In the genomic region with DNA sequence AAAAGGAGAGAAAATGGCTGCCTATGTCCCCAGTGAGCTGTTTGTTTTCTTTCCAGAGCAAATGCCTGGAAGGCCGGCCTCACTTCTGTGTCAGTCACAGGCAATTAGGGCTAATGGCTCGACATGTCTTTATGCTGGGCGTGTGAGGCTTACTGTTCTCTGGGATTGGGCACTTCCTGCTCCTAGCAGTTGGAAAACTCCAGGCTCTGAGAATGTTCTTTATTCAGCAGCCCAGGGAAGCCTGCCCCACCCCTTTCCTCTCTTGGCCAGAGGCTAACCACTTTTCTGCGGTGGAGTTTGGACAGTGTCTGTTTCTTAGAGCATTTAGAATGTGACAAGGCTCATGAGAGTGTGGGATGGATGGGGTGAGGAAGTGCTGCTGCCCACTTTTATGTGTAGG, we compare ENCODE assay signal across 8 mouse cellular contexts.
DNase-seq lines count a peak whose midpoint lies in the region; ATAC-seq lines count a peak whose summit lies in the region.

No protein-coding gene starts in this region.

- H3K9me3 ChIP-seq in midbrain, embryonic 16.5 days (replicated peaks; ENCODE audit: control insufficient read depth, low read length, poor library complexity, severe bottlenecking): no peaks in the 10 kb centered on the region
- no peaks in the 10 kb centered on the region for H3K9me3 ChIP-seq in midbrain, embryonic 11.5 days (ENCODE audit: control insufficient read depth, low read length)
- no peaks in the 10 kb centered on the region for H3K9me3 ChIP-seq in forebrain, embryonic 16.5 days (ENCODE audit: control insufficient read depth, low read length)
- H3K9me3 ChIP-seq in hindbrain, embryonic 12.5 days (replicated peaks): no peaks in the 10 kb centered on the region
- H3K9me3 ChIP-seq in lung, embryonic 15.5 days: no peaks in the 10 kb centered on the region

- DNase-seq in midbrain, embryonic 11.5 days (ENCODE audit: low spot score, missing footprints): no peak
- no peak for DNase-seq in spleen, adult 18-20 months
- DNase-seq in B cell, adult 2 months: no peak

- no peaks in the 10 kb centered on the region for H3K27me3 ChIP-seq in midbrain, embryonic 16.5 days (ENCODE audit: control insufficient read depth, insufficient read depth, low read depth, low read length)
- no peaks in the 10 kb centered on the region for H3K27me3 ChIP-seq in midbrain, embryonic 11.5 days (ENCODE audit: control insufficient read depth, insufficient read depth, low read length)
- no peaks in the 10 kb centered on the region for H3K27me3 ChIP-seq in forebrain, embryonic 16.5 days (replicated peaks; ENCODE audit: control insufficient read depth, insufficient read depth, low read length)
- H3K27me3 ChIP-seq in hindbrain, embryonic 12.5 days: no peaks in the 10 kb centered on the region
- no peaks in the 10 kb centered on the region for H3K27me3 ChIP-seq in lung, embryonic 15.5 days

- H3K9ac ChIP-seq in midbrain, embryonic 16.5 days (ENCODE audit: low read depth, low read length): no peak overlapping the region
- no peak overlapping the region for H3K9ac ChIP-seq in midbrain, embryonic 11.5 days (ENCODE audit: low read length)
- no peak overlapping the region for H3K9ac ChIP-seq in forebrain, embryonic 16.5 days (replicated peaks; ENCODE audit: low read depth, low read length)
- no peak overlapping the region for H3K9ac ChIP-seq in hindbrain, embryonic 12.5 days
- no peak overlapping the region for H3K9ac ChIP-seq in lung, embryonic 15.5 days

- no peak overlapping the region for H3K4me2 ChIP-seq in midbrain, embryonic 16.5 days (ENCODE audit: low read length)
- no peak overlapping the region for H3K4me2 ChIP-seq in midbrain, embryonic 11.5 days
- H3K4me2 ChIP-seq in forebrain, embryonic 16.5 days (ENCODE audit: low read length): no peak overlapping the region
- no peak overlapping the region for H3K4me2 ChIP-seq in hindbrain, embryonic 12.5 days (replicated peaks)
- H3K4me2 ChIP-seq in lung, embryonic 15.5 days: no peak overlapping the region

- ATAC-seq in midbrain, embryonic 16.5 days: no peak
- no peak for ATAC-seq in midbrain, embryonic 11.5 days (ENCODE audit: low FRiP score)
- ATAC-seq in forebrain, embryonic 16.5 days: peak; percentile 91
- ATAC-seq in hindbrain, embryonic 12.5 days (ENCODE audit: low FRiP score): no peak
- ATAC-seq in lung, embryonic 15.5 days (ENCODE audit: borderline replicate concordance, extremely low read depth, low FRiP score, low TSS enrichment): peak; percentile 77; the same call in 1 of the 2 replicates
- ATAC-seq in CD4-positive, CD25-positive, alpha-beta regulatory T cell, adult 4 months: no peak

- 0 out of 2 replicates have a peak, but pooled peaks cover 3% of the 10 kb centered on the region for H3K36me3 ChIP-seq in midbrain, embryonic 16.5 days (ENCODE audit: control insufficient read depth, insufficient read depth, low read length)
- H3K36me3 ChIP-seq in midbrain, embryonic 11.5 days (ENCODE audit: control insufficient read depth, insufficient read depth, low read length): no peaks in the 10 kb centered on the region
- peaks cover 3% of the 10 kb centered on the region; the same call in 1 of the 2 replicates for H3K36me3 ChIP-seq in forebrain, embryonic 16.5 days (ENCODE audit: control insufficient read depth, insufficient read depth)
- H3K36me3 ChIP-seq in hindbrain, embryonic 12.5 days: peaks cover 14% of the 10 kb centered on the region
- no peaks in the 10 kb centered on the region for H3K36me3 ChIP-seq in lung, embryonic 15.5 days

- H3K4me3 ChIP-seq in midbrain, embryonic 16.5 days (ENCODE audit: low read depth, low read length): no peak overlapping the region
- no peak overlapping the region for H3K4me3 ChIP-seq in midbrain, embryonic 11.5 days (ENCODE audit: low read depth, low read length)
- no peak overlapping the region for H3K4me3 ChIP-seq in forebrain, embryonic 16.5 days (replicated peaks; ENCODE audit: low read length)
- no peak overlapping the region for H3K4me3 ChIP-seq in hindbrain, embryonic 12.5 days
- H3K4me3 ChIP-seq in lung, embryonic 15.5 days: no peak overlapping the region

- 35% methylated on average over 4 of the region's 4 CpGs for WGBS in midbrain, embryonic 16.5 days
- WGBS in midbrain, embryonic 11.5 days: 52% methylated on average over 4 of the region's 4 CpGs
- WGBS in forebrain, embryonic 16.5 days: 11% methylated on average over 4 of the region's 4 CpGs
- WGBS in hindbrain, embryonic 12.5 days: 29% methylated on average over 4 of the region's 4 CpGs
- WGBS in lung, embryonic 15.5 days: 17% methylated on average over 4 of the region's 4 CpGs

- no peaks in the 10 kb centered on the region for H3K4me1 ChIP-seq in midbrain, embryonic 16.5 days (ENCODE audit: control insufficient read depth, insufficient read depth, low read length)
- no peaks in the 10 kb centered on the region for H3K4me1 ChIP-seq in midbrain, embryonic 11.5 days (ENCODE audit: control insufficient read depth, insufficient read depth, low read length)
- no peaks in the 10 kb centered on the region for H3K4me1 ChIP-seq in forebrain, embryonic 16.5 days (replicated peaks; ENCODE audit: control insufficient read depth, insufficient read depth, low read length)
- peaks cover 7% of the 10 kb centered on the region for H3K4me1 ChIP-seq in hindbrain, embryonic 12.5 days
- peaks cover 23% of the 10 kb centered on the region for H3K4me1 ChIP-seq in lung, embryonic 15.5 days

- 0 out of 2 replicates have a peak overlapping the region, but pooled peaks have one; percentile 11 for H3K27ac ChIP-seq in midbrain, embryonic 16.5 days (ENCODE audit: low read length)
- H3K27ac ChIP-seq in midbrain, embryonic 11.5 days (ENCODE audit: low read depth, low read length): no peak overlapping the region
- no peak overlapping the region for H3K27ac ChIP-seq in forebrain, embryonic 16.5 days (ENCODE audit: low read length)
- peak overlapping the region; percentile 2; the same call in 1 of the 2 replicates for H3K27ac ChIP-seq in hindbrain, embryonic 12.5 days
- peak overlapping the region; percentile 74 for H3K27ac ChIP-seq in lung, embryonic 15.5 days

Comparison
In these comparisons a context has a peak if more than half of its experiments do, and no peak if none do; other contexts are left out.
1. H3K27ac ChIP-seq: peak in midbrain, embryonic 16.5 days (single experiment), hindbrain, embryonic 12.5 days (single experiment) and lung, embryonic 15.5 days (single experiment); none in midbrain, embryonic 11.5 days (single experiment) and forebrain, embryonic 16.5 days (single experiment).
2. ATAC-seq: peak in forebrain, embryonic 16.5 days (single experiment) and lung, embryonic 15.5 days (single experiment); none in midbrain, embryonic 16.5 days (single experiment), midbrain, embryonic 11.5 days (single experiment), hindbrain, embryonic 12.5 days (single experiment) and CD4-positive, CD25-positive, alpha-beta regulatory T cell, adult 4 months (single experiment).